Mouse (Mus musculus) layer of hippocampus, postnatal 25 days (tissue): ENCODE measurements around the gene Os9. TPM values are rescaled to one million over a fixed set of nuclear protein-coding genes. Genes with fewer than 3 reads are reported as not detected.
"Not testable (repeated sequence)": the region's sequence is repeated elsewhere in the genome, so short reads cannot be mapped to it uniquely, and the experiment has no call there.

ENCODE experiments used
- DNase-seq, 2 experiments: peaks; one replicate each; pipeline ENCODE4 v3.0.0; 2022; ENCODE audit warnings: mixed read lengths in 2 of 2, low spot score in 1 of 2; ENCODE audit errors: extremely low spot score in 1 of 2
- total RNA-seq, 2 experiments: library from RNA; stranded (reverse); gene quantifications; 2 replicates each; pipeline ENCODE4 v1.2.3; 2021

The Os9 gene
- total RNA-seq, 2 experiments from 2014 or later, result 105 to 107 TPM

- DNase-seq, result no peak
Observed at GRCm38 (mm10) chr10:127069281-127070189, 51.4 kb downstream of the Os9 start.

GRCm38 (mm10) chr10:127068360-127069038 lies 52.4 kb downstream of the Os9 start:
- no peak for DNase-seq

GRCm38 (mm10) chr10:127066519-127067018 lies 54.4 kb downstream of the Os9 start:
- no peak for DNase-seq

GRCm38 (mm10) chr10:127065981-127066380 lies 55.0 kb downstream of the Os9 start:
- no peak for DNase-seq

- no peak for DNase-seq
Observed at GRCm38 (mm10) chr10:127063913-127064870, 56.7 kb downstream of the Os9 start.

GRCm38 (mm10) chr10:127063239-127063872 lies 57.6 kb downstream of the Os9 start, which contains the start of gene Cdk4:
Gene Cdk4, plus strand, starts transcription at chr10:127063534.
- peak; percentile 94 to 97 for DNase-seq

GRCm38 (mm10) chr10:127062503-127062902 lies 58.4 kb downstream of the Os9 start:
- no peak for DNase-seq

- DNase-seq, result not testable (repeated sequence)
Observed at GRCm38 (mm10) chr10:127062101-127062500, 58.8 kb downstream of the Os9 start.

- DNase-seq, result no peak
Observed at GRCm38 (mm10) chr10:127061513-127061912, 59.4 kb downstream of the Os9 start.

- no peak for DNase-seq
Observed at GRCm38 (mm10) chr10:127061085-127061484, 59.8 kb downstream of the Os9 start.

- DNase-seq, result peak; percentile 63 to 64
Observed at GRCm38 (mm10) chr10:127059968-127060916, 60.7 kb downstream of the Os9 start, which contains the start of gene March9. Gene March9, minus strand, starts transcription at chr10:127060184.

GRCm38 (mm10) chr10:127059174-127059967 lies 61.6 kb downstream of the Os9 start:
- peak in 1 of 2 experiments; percentile 35 for DNase-seq

GRCm38 (mm10) chr10:127058708-127059107 lies 62.2 kb downstream of the Os9 start:
- DNase-seq, result no peak

- peak; percentile 69 to 81 for DNase-seq
Observed at GRCm38 (mm10) chr10:127058161-127058560, 62.8 kb downstream of the Os9 start.

- DNase-seq, result no peak
Observed at GRCm38 (mm10) chr10:127056490-127056889, 64.4 kb downstream of the Os9 start.

- no peak for DNase-seq
Observed at GRCm38 (mm10) chr10:127055406-127055805, 65.5 kb downstream of the Os9 start.

GRCm38 (mm10) chr10:127054646-127055045 lies 66.3 kb downstream of the Os9 start:
- no peak for DNase-seq

GRCm38 (mm10) chr10:127050119-127050474 lies 70.8 kb downstream of the Os9 start:
- DNase-seq, result no peak
